Comparison of ENCODE assay signal across 8 mouse cellular contexts in the genomic region with DNA sequence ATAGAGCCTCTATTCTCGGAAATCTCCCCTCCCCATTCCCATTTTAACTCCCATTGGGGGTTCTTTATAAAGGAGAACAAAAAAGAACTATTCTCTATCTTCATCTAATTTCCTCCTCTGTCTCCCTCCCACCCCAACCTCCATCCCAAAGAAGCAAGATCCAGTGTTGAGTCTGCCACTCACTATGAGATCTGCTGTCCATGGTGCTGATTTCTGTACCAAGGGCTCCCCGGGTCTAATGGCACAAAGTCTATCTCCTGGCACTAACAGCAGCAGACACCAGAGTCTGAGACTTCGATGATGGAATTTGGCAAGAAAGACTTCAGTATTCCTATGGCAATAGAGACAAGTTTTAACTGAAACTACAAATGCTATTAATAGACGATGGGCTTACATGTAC.
A peak's percentile ranks its signal among the peaks of the same experiment; 100 is the strongest.
DNase-seq lines count a peak whose midpoint lies in the region; ATAC-seq and TF ChIP-seq lines count a peak whose summit lies in the region.

No protein-coding gene starts in this region.

- TF ChIP-seq CTCF in midbrain, postnatal 0 days (IDR thresholded peaks at IDR 0.05): no peak

- no peak for ATAC-seq in heart, embryonic 12.5 days (ENCODE audit: insufficient number of reproducible peaks, low FRiP score)
- no peak for ATAC-seq in midbrain, postnatal 0 days (ENCODE audit: low FRiP score)

- no peak overlapping the region for H3K27ac ChIP-seq in heart, embryonic 12.5 days (ENCODE audit: poor library complexity, severe bottlenecking)
- H3K27ac ChIP-seq in midbrain, postnatal 0 days (ENCODE audit: low read depth, low read length): no peak overlapping the region

- no peak overlapping the region for H3K4me2 ChIP-seq in heart, embryonic 12.5 days
- no peak overlapping the region for H3K4me2 ChIP-seq in midbrain, postnatal 0 days (ENCODE audit: low read depth, low read length, poor library complexity, severe bottlenecking)

- no peaks in the 10 kb centered on the region for H3K27me3 ChIP-seq in heart, embryonic 12.5 days (replicated peaks)
- H3K27me3 ChIP-seq in midbrain, postnatal 0 days (ENCODE audit: insufficient read depth, low read length): no peaks in the 10 kb centered on the region

- H3K36me3 ChIP-seq in heart, embryonic 12.5 days: no peaks in the 10 kb centered on the region
- no peaks in the 10 kb centered on the region for H3K36me3 ChIP-seq in midbrain, postnatal 0 days (ENCODE audit: insufficient read depth, low read length)

- DNase-seq in heart, adult 8-10 months (ENCODE audit: low spot score): peak; percentile 4
- peak; percentile 16 for DNase-seq in urinary bladder, postnatal 14 days (ENCODE audit: low spot score)
- no peak for DNase-seq in urinary bladder, postnatal 36 days (ENCODE audit: low spot score in 2 of 2)
- peak; percentile 71 for DNase-seq in heart, postnatal 4 days
- DNase-seq in midbrain, postnatal 0 days (ENCODE audit: low spot score): peak; percentile 42
- no peak for DNase-seq in right cerebral cortex, adult 2 months (ENCODE audit: low spot score in 2 of 2)
- no peak for DNase-seq in cerebellum, adult 8-10 months

- no peak overlapping the region for H3K9ac ChIP-seq in heart, embryonic 12.5 days
- H3K9ac ChIP-seq in midbrain, postnatal 0 days (replicated peaks; ENCODE audit: low read length, poor library complexity, severe bottlenecking): no peak overlapping the region

- 52% methylated on average over 4 of the region's 4 CpGs for WGBS in heart, embryonic 12.5 days
- 62% methylated on average over 4 of the region's 4 CpGs for WGBS in midbrain, postnatal 0 days

- no peaks in the 10 kb centered on the region for H3K4me1 ChIP-seq in heart, embryonic 12.5 days (replicated peaks)
- H3K4me1 ChIP-seq in midbrain, postnatal 0 days (ENCODE audit: insufficient read depth, low read length): no peaks in the 10 kb centered on the region

- H3K9me3 ChIP-seq in heart, embryonic 12.5 days (replicated peaks): no peaks in the 10 kb centered on the region
- no peaks in the 10 kb centered on the region for H3K9me3 ChIP-seq in midbrain, postnatal 0 days (ENCODE audit: low read length)

- H3K4me3 ChIP-seq in heart, embryonic 12.5 days: no peak overlapping the region
- no peak overlapping the region for H3K4me3 ChIP-seq in midbrain, postnatal 0 days (ENCODE audit: low read depth, low read length)

Comparison
In these comparisons a context has a peak if more than half of its experiments do, and no peak if none do; other contexts are left out.
1. DNase-seq: peak in heart, adult 8-10 months (single experiment), urinary bladder, postnatal 14 days (single experiment), heart, postnatal 4 days (single experiment) and midbrain, postnatal 0 days (single experiment); none in urinary bladder, postnatal 36 days (0 of 2), right cerebral cortex, adult 2 months (0 of 2) and cerebellum, adult 8-10 months (single experiment).